Mouse (Mus musculus): ENCODE results near the gene Wdtc1. TPM values are rescaled to one million over a fixed set of nuclear protein-coding genes. Genes with fewer than 3 reads are reported as not detected.

Wdtc1 gene
- total RNA-seq, 2 experiments from 2014 or later = 82.0 to 88.2 TPM

DNA sequence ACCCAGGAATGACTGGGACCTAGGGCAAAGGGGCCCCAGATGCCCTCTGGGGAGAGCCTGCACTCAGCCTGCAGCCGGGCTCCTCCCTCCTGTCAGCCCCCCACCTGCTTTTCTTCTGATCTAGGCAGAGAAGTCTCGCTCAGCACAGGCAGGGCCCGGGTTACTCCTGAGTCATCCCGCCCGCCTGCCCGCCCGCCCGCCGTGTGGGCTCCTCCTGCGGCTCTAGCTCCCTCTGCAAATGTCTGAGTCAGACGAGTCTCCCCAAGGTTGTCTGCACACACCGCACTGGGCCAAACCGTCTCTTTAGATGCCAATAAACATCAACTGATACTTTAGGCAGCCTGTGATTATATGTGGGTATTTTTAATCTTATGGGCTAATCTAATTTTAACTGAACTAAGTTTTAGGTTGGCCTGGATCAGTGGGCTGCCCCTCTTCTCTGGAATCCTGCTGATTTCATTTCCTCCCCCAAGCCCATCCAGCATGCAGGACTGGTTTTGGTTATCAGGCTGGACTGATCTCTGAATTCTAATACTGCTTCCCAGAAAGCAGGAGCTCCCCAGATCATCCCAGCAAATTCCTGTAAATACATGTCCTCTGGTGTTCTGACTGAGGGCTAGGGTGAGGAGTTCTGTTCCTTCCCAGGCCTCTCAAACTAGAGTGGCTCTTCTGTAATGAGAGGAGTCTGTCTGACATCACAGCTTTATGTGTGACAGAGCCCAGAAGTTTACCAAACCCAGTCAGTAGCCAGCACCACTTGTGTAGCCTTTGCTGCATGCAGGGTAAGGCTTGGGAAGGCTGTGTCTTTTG, 25.2 kb upstream of the Wdtc1 start:
- no peak for DNase-seq

GRCm38 (mm10) chr4:133375812-133376577, 22.7 kb upstream of the Wdtc1 start:
- intact Hi-C loops (cut with DNase I) = no loop called here
- DNase-seq = no peak

More for the DNA sequence above, 25.2 kb upstream of the Wdtc1 start:
- intact Hi-C loops (cut with DNase I) = no loop called here

- DNase-seq = no peak
- intact Hi-C loops (cut with DNase I) = no loop called here
Observed at GRCm38 (mm10) chr4:133374011-133374410, 20.7 kb upstream of the Wdtc1 start.

- no peak for DNase-seq
- intact Hi-C loops (cut with DNase I) = no loop called here
Observed at GRCm38 (mm10) chr4:133372278-133372665, 19.0 kb upstream of the Wdtc1 start.

- intact Hi-C loops (cut with DNase I) = no loop called here
- no peak for DNase-seq
Observed at GRCm38 (mm10) chr4:133371621-133372277, 18.5 kb upstream of the Wdtc1 start.

DNA sequence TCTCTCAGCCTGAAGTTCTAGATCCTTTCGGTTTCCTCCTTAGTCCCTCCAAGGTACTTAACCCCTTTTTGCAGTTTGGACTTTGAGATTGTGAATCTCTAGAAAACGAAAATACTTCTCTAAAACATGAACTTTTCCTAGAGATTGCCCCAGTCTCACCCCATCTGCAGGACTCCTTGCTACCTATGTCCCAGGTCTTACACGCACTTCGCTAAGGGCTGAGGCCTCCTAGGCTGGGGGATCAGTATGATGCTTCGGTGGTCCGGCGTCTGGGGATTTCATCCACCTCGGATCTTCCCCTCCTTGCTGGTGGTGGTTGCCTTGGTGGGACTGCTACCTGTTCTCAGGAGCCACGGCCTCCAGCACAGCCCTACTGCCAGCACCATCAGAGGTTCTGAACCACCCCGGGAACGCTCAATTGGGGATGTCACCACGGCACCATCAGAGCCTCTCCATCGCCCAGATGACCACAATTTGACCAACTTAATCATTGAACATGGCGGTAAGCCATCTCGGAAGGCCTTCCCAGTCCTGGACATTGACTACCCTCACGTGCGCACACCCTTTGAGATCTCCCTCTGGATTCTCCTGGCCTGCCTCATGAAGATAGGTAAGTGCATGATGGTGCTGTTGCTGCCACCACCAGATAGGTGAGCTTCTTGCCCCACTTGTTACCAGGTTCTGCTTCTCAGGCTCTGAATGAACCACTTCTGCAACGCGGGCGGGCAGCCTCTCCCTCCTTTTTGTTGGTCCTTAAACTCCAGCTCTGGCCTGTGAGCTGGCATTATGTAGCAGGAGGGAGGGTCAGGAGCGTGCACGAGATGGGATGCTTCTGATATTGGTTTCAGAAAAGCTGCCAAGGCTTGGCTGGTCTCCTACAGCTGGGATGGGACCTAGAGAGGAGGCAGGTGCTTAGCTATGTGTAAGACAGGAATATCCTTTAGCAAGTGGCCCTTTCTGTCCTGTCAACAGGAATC, 17.3 kb upstream of the Wdtc1 start:
- no peak for DNase-seq
- intact Hi-C loops (cut with DNase I) = no loop called here

- intact Hi-C loops (cut with DNase I) = loop anchor here (2.0 kb wide), 1 partner anchor 49 kb away; no protein-coding TSS in a partner anchor
- DNase-seq = peak; percentile 95 to 97
Observed at GRCm38 (mm10) chr4:133369553-133370297, 16.4 kb upstream of the Wdtc1 start, which contains the start of gene Slc9a1. Slc9a1 (plus strand) TSS chr4:133369706.

GRCm38 (mm10) chr4:133354641-133355040, 1.4 kb upstream of the Wdtc1 start:
- DNase-seq = no peak
- intact Hi-C loops (cut with DNase I) = no loop called here

DNA sequence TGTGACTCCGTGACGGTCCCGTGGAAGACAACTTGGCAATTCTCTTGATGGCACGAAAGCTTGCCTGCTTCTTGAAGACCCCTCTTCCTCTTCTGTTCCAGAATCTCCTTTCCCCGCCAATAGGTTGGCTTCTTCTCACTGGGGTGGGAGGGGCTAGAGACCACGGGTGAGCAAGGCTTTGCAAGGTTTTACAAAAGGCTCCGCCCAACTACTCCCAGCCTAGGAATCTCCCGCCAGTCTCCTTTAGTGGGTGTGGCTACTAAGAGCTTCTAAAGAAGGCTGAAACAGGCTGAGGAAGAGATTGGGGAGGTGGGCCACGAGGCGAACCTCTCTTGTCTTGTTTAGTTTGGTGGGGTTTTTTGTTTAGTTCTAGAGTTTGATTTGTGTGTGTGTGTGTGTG, 484 bp downstream of the Wdtc1 start:
- intact Hi-C loops (cut with DNase I) = no loop called here
- no peak for DNase-seq

DNA sequence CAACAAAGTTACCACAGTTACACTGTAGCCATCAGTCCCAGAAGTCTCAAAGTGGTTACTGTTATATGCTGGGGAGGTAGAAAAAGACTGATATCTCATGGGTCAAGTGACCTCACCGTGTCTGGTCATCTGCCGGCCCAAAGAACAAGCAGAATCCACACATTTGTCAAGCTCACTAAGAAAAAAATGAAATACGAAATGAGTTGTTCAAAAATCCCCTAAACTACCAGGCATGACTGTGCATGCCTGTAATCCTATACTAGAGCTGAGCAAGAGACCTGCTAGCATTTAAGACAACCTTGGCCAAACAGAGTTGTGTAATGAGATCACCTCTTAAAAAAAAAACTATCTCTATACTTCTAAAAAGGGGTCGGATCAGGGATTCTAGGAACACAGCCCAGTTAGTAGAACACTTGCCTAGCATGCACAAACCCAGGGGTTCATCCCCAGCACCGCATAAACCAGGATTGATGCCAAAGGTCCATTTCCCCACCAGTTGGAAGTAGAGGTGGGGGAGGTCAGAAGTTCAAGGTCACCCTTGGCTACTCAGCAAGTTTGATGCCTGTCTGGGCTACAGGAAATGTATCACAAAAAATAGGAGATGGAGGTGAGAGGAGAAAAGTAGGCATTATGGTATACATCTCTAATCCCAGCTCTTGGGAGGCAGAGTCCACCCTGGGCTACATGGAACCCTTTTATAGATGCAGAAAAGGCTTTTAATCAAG, 5.1 kb downstream of the Wdtc1 start:
- intact Hi-C loops (cut with DNase I) = no loop called here

GRCm38 (mm10) chr4:133347624-133348023, 5.7 kb downstream of the Wdtc1 start:
- intact Hi-C loops (cut with DNase I) = no loop called here
- DNase-seq = no peak

More for the DNA sequence above, 5.1 kb downstream of the Wdtc1 start:
- no peak for DNase-seq

DNA sequence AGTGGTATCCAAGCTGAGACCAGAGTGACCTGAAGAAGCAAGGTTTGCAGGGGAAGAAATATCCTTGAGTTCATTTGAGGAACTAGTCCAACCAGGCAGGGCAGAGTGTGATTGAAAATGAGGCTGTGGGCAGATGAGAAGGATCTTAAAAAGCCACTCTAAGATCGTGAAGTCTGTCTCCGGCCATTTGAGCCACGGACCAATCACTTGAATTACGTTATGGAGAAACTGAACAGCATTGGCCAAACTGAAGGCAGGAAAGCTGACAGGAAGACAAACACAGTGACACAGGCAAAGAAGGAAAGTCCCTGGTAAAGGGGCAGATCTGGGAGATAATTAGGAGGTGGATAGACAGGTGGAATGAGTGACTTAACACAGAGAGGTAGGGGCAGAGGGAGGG, 6.7 kb downstream of the Wdtc1 start:
- intact Hi-C loops (cut with DNase I) = no loop called here
- DNase-seq = no peak

- intact Hi-C loops (cut with DNase I) = no loop called here
- DNase-seq = no peak
Observed at GRCm38 (mm10) chr4:133345702-133346101, 7.6 kb downstream of the Wdtc1 start.

- DNase-seq = peak; percentile 35 to 57
Observed at GRCm38 (mm10) chr4:133344112-133344511, 9.2 kb downstream of the Wdtc1 start.

GRCm38 (mm10) chr4:133340217-133340616, 13.1 kb downstream of the Wdtc1 start:
- intact Hi-C loops (cut with DNase I) = no loop called here
- no peak for DNase-seq

More at GRCm38 (mm10) chr4:133344112-133344511, 9.2 kb downstream of the Wdtc1 start:
- intact Hi-C loops (cut with DNase I) = loop anchor here (1.0 kb wide), 1 partner anchor 34 kb away; no protein-coding TSS in a partner anchor

DNA sequence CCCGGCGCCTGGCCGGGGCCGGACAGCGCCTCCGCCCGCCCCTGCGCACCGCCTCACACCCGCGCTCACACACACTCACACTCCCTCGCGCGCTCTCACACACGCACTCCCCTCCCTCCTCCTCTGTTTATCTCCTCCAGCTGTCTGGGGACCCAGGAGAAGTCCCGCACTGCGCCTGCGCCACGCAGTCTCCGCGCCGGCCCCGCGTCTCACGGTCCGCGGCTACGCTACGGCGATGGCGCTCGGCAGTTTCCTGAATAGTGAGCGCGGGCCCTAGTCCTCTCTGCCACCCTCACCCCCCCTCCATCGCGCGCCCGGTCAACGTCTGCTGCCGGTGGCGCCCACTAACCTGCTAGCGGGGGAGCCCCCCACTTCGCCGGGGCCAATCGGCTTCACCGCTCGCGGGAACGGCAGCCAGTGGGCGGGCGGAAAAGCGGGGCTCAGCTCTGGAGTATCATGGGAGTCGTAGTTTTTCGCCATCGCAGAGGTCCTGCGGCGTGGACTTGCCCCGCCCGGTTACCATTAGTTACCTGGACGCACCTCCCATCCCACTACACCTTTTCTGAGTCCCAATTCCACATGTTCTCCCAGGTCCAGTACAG, 14.0 kb downstream of the Wdtc1 start:
- peak; percentile 99 for DNase-seq
- intact Hi-C loops (cut with DNase I) = loop anchor here (2.0 kb wide), 1 partner anchor 60 kb away; no protein-coding TSS in a partner anchor

DNA sequence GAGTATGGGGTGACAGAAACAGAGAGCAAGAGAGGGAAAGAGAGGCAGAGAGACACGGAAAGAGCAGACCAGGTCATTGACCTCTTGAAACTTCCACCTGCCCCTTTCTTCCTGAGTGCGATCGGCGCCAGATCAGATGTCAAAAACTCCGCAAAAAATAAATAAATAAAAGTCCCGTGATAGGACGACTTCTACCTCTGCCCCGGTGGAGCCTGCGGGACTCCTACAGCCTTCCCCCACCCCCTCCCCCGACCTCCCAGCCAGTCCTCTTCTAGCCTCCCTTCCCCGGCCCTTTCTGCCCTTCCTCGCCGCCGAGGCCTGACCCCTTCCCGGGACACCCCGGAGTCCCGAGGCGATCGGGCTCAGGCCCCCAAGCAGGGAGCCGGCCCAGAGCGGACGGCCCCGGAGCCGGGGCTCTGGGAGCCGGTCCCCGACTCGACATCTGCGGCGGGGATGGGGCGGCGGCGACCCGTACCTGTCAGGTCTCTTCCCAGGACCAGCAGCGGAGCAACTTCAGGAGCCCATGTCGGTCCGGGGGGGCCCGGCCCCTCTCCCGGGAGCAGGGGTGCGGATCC, 14.7 kb downstream of the Wdtc1 start:
- intact Hi-C loops (cut with DNase I) = loop anchor here (2.0 kb wide), 1 partner anchor 60 kb away; no protein-coding TSS in a partner anchor
- no peak for DNase-seq
